ENCODE assay signal across 26 mouse cellular contexts in genomic region chr9:96723650-96724049, GRCm38 (mm10). TPM values are rescaled to one million over a fixed set of nuclear protein-coding genes. Genes with fewer than 3 reads are reported as not detected.
DNase-seq lines count a peak whose midpoint lies in the region; ATAC-seq and TF ChIP-seq lines count a peak whose summit lies in the region.
"Had no signal": no experiment of that assay in that cellular context is flagged by ENCODE, and none has a peak within 500 bp of the region (broad histone marks: within the 10 kb centered on the region; RNA-seq: fewer than 3 reads in every experiment).

No protein-coding gene starts in this region.

- peaks cover 52% of the 10 kb centered on the region for H3K4me1 ChIP-seq in liver, embryonic 13.5 days (replicated peaks)
- H3K4me1 ChIP-seq in heart, adult 2 months (ENCODE audit: control insufficient read depth, insufficient read depth, low read length), result peaks cover 17% of the 10 kb centered on the region

- peak; percentile 61 for ATAC-seq in liver, embryonic 13.5 days (ENCODE audit: low read depth)
- peak; percentile 16 for ATAC-seq in megakaryocyte, adult 5-6 weeks (ENCODE audit: poor library complexity, severe bottlenecking)
- no peak for ATAC-seq in cerebellum, adult (ENCODE audit: insufficient number of reproducible peaks, low FRiP score, low TSS enrichment)
- ATAC-seq: forebrain, embryonic 15.5 days; hindbrain, embryonic 16.5 days; midbrain, embryonic 15.5 days had no signal

- WGBS in liver, embryonic 13.5 days (ENCODE audit: insufficient replicate concordance), result 25% methylated on average over 6 of the region's 6 CpGs
- WGBS in heart, adult 2 months, result 73% methylated on average over 6 of the region's 6 CpGs

- peak overlapping the region; percentile 60; the same call in 1 of the 2 replicates for H3K27ac ChIP-seq in liver, embryonic 13.5 days
- H3K27ac ChIP-seq in heart, adult 2 months, result no peak overlapping the region
- H3K27ac ChIP-seq: forebrain, embryonic 15.5 days; gastrocnemius, adult 2 months; heart, embryonic 15.5 days; layer of hippocampus, adult 2 months; midbrain, embryonic 10.5 days; midbrain, embryonic 15.5 days; neural tube, embryonic 15.5 days; stomach, embryonic 15.5 days had no signal

- H3K79me2 ChIP-seq in heart, adult 2 months (replicated peaks; ENCODE audit: control insufficient read depth, insufficient read depth, low read length), result no peaks in the 10 kb centered on the region

- intact Hi-C loops in heart, adult 2 months (cut with DNase I), result no loop called here

- no peaks in the 10 kb centered on the region for H3K27me3 ChIP-seq in liver, embryonic 13.5 days
- H3K27me3 ChIP-seq in heart, adult 2 months (ENCODE audit: control insufficient read depth, insufficient read depth, low read length), result no peaks in the 10 kb centered on the region
- H3K27me3 ChIP-seq: forebrain, embryonic 15.5 days; heart, embryonic 15.5 days; midbrain, embryonic 15.5 days; neural tube, embryonic 15.5 days; stomach, embryonic 15.5 days had no signal

- no peaks in the 10 kb centered on the region for H3K36me3 ChIP-seq in liver, embryonic 13.5 days
- peaks cover 19% of the 10 kb centered on the region for H3K36me3 ChIP-seq in heart, adult 2 months (ENCODE audit: control insufficient read depth, insufficient read depth, low read length)
- H3K36me3 ChIP-seq: forebrain, embryonic 15.5 days; heart, embryonic 15.5 days; midbrain, embryonic 10.5 days; midbrain, embryonic 15.5 days; neural tube, embryonic 15.5 days; stomach, embryonic 15.5 days had no signal

- peak; percentile 17 for DNase-seq in cerebellum, adult 9-10 months
- DNase-seq in cerebellum, postnatal 25 days, result no peak
- peak; percentile 62 for DNase-seq in c-Kit-positive CD71-positive TER-119-positive erythroid progenitor cells, embryonic 14.5 days (ENCODE audit: low spot score)
- peak; percentile 15 for DNase-seq in liver, embryonic 13.5 days
- DNase-seq in lung, postnatal 4 days, result no peak
- no peak for DNase-seq in heart, adult 2 months
- DNase-seq: adrenal gland, postnatal 25 days; cerebellum, adult 2 months; cerebellum, postnatal 36 days; gastrocnemius, adult 2 months; kidney, adult 18-20 months; kidney, postnatal 36 days; lung, postnatal 36 days; retina, postnatal 1 day; right cerebral cortex, postnatal 14 days; thymus, postnatal 14 days had no signal

- no peaks in the 10 kb centered on the region for H3K9me3 ChIP-seq in liver, embryonic 13.5 days (replicated peaks)
- H3K9me3 ChIP-seq: forebrain, embryonic 15.5 days; heart, embryonic 15.5 days; midbrain, embryonic 10.5 days; midbrain, embryonic 15.5 days; neural tube, embryonic 15.5 days; stomach, embryonic 15.5 days had no signal

- TF ChIP-seq CTCF in heart, adult 2 months (IDR thresholded peaks at IDR 0.05), result no peak

- no peak overlapping the region for H3K4me3 ChIP-seq in liver, embryonic 13.5 days (replicated peaks)
- no peak overlapping the region for H3K4me3 ChIP-seq in heart, adult 2 months
- H3K4me3 ChIP-seq: forebrain, embryonic 15.5 days; gastrocnemius, adult 2 months; heart, embryonic 15.5 days; layer of hippocampus, adult 2 months; midbrain, embryonic 10.5 days; midbrain, embryonic 15.5 days; neural tube, embryonic 15.5 days; stomach, embryonic 15.5 days had no signal

- TF ChIP-seq POLR2A in heart, adult 2 months (IDR thresholded peaks at IDR 0.05; ENCODE audit: insufficient read depth, low read depth, low read length), result no peak

- H3K9ac ChIP-seq in liver, embryonic 13.5 days, result no peak overlapping the region
- H3K9ac ChIP-seq in heart, adult 2 months (ENCODE audit: low read depth, low read length), result no peak overlapping the region
- H3K9ac ChIP-seq: forebrain, embryonic 15.5 days; heart, embryonic 15.5 days; midbrain, embryonic 15.5 days; neural tube, embryonic 15.5 days; stomach, embryonic 15.5 days had no signal

- H3K4me2 ChIP-seq in liver, embryonic 13.5 days, result peak overlapping the region; percentile 37
- H3K4me2 ChIP-seq: forebrain, embryonic 15.5 days; heart, embryonic 15.5 days; midbrain, embryonic 15.5 days; neural tube, embryonic 15.5 days; stomach, embryonic 15.5 days had no signal

- no peak for TF ChIP-seq EP300 in heart, adult 2 months (IDR thresholded peaks at IDR 0.05; ENCODE audit: insufficient read depth, low read depth, low read length)

RNA-seq across cellular contexts. Expression of gene Zbtb38, which starts 29.0 kb away (rescaled TPM):
- 5.8 and 7.2 TPM in 2 replicates for polyA plus RNA-seq in liver, embryonic 13.5 days (2015; fragmentation: Nextera tagmentation; extraction: Ambion mirVana)
- 13.6 and 18.9 TPM in 2 replicates for total RNA-seq in megakaryocyte, adult 5-6 weeks (2015)
- 18.7 and 19.8 TPM in 2 replicates for total RNA-seq in megakaryocyte, adult 5-6 weeks (2017)
- 10 to 100 TPM; 42.3 to 43.5 TPM for total RNA-seq in heart, adult 2 months (2021)
- 9.0 and 16.0 TPM in 2 replicates for polyA plus RNA-seq in heart, adult 2 months (2012; rRNA removed)

Comparison
In these comparisons a context has a peak if more than half of its experiments do, and no peak if none do; other contexts are left out.
1. DNase-seq: peak in cerebellum, adult 9-10 months (single experiment), c-Kit-positive CD71-positive TER-119-positive erythroid progenitor cells, embryonic 14.5 days (single experiment) and liver, embryonic 13.5 days (single experiment); none in cerebellum, postnatal 25 days (0 of 2), lung, postnatal 4 days (0 of 2) and heart, adult 2 months (0 of 2).